Mouse (Mus musculus) Muller cell, postnatal 12 days (primary cell): ENCODE data around the gene Usf2.

Source experiments
- DNase-seq: peaks from one replicate; pipeline ENCODE4 v3.0.0-alpha.2; 2015; ENCODE audit errors: inconsistent ontology term

Usf2 gene

DNA sequence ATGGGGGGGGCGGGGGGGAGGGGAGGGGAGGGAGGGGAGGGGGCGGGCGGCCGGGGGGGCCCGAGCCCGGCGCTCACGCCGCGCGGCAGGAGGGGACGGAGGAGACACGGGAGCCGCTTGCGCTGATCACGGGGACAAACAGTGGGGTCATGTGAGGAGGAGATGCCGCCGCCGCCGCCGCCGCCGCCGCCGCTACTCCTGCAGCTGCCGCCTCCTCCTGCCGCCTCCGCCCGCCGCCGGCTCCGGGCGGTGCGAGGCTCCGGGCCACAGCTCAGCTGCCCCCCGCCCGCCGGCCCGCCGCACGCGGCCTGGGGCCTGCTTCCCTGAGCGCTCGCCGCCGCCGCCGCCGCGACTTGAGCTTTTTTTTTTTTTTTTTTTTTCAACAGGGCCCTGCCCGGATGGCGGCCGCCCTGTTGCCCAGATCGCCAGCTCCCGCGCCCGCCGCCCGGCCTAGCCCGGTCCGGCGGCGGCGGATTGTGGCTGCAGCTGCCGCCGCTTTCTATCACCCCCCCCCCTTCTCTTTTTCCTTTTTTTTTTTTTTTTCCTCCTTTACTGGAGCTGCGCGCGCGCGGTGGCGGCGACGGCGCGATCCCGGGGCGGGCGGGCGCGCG is at the start of gene Usf2:
Gene Usf2, minus strand, starts transcription at position 48 of the 611 bp plus-strand sequence.
- DNase-seq: peak; percentile 85

DNA sequence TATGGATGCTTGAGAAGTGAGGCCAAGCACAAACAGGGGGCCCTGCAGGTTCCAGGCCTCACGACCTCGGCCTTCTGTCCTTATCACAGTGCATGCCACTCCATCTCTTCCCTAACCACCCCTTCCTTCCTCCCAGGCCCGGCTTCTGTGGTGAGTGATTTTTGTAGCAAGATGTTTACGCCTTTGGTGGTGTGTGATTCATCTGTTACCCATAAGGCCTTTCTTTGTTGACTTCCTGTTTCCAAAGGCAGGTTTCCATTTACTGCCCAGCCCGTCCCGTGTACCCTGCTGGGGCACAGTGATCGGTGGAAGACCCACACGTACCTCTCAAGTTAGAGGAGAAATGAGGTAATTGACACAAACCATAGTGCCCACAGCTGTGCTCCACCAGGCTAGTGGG is 46.0 kb upstream of the Usf2 start:
- no peak for DNase-seq

DNA sequence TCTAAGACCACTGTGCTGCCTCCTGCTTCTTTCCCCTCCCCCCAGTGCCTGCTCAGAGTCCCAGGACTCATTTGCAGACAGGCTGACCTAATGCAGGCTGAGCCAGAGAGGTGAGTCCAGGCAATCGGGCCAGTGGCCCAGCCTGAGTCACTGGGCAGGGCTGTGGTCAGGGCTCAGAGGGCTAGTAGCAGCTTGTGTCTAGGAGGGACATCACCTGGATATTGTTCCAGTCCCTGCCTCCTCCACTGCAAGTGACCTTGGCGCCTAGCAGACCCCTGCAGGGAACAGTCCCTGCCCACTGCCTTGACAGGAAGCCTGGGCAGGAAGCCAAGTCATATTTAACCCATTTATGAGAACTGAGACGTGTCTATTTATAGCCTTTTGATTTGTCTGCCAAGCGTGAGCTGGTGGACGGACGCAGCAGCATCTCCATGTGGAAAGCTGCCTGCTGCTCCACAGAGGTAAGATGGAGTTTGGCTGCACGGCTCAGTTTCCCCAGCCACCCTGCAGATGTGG is 44.0 kb upstream of the Usf2 start:
- DNase-seq: peak; percentile 51

DNA sequence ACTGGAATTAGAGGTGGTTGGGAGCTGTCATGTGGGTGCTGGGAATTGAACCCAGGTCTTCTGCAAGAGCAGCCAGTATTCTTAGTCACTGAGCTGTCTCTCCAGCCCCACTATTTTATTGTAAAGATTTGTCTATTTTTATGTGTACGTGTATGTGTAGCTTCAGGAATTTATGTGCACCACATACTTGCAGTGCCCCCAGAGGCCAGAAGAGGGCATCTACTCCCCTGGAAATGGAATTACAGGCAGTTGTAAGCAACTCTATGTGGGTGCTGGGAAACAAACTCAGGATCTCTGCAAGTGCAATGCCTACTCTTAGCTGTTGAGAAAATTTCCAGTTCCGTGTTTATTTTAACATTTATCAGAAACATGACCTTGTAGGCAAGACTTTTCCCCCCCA is 39.9 kb upstream of the Usf2 start:
- DNase-seq: no peak

DNA sequence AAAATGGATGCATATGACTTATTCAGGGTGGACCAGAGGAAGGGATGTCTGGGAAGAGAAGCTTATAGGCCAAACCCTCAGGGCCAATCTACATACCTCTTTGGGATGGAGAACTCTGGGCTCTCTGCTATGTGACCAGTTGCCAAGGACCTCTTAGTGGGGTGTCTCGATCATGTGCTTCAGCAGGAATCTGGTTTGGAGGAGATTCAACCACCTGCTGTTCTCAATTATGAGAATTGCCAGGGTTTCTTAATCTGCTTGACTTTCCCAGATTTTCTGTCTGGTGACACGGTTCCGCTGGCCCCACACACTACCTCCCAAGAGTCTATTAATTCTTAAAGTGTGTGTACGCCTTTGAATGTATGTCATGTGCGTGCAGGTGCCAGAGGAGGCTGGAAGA is 37.4 kb upstream of the Usf2 start:
- DNase-seq: peak; percentile 50

DNA sequence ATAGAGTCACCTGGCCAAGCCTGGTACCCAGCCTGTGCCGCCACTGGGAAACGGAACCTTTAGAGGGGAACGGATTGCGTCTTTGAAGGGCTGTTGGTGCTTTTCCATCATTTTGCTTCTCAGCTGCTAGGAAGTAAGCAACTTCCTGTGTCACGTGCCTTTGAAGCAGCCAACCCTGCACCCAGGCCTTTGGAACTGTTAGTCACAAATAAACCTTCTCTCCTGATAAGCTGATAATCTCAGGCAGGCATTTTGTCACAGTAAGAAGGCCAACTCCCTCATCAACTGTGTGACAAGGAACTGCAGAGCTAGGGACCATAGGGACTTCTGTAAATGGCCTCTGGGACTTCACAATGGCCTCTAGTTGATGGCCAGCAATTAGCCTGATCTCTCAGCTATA is 35.5 kb upstream of the Usf2 start:
- no peak for DNase-seq

- no peak for DNase-seq
Observed at GRCm38 (mm10) chr7:30988519-30989162, 32.0 kb upstream of the Usf2 start.

GRCm38 (mm10) chr7:30985357-30985756 is 28.8 kb upstream of the Usf2 start:
- DNase-seq: no peak

DNA sequence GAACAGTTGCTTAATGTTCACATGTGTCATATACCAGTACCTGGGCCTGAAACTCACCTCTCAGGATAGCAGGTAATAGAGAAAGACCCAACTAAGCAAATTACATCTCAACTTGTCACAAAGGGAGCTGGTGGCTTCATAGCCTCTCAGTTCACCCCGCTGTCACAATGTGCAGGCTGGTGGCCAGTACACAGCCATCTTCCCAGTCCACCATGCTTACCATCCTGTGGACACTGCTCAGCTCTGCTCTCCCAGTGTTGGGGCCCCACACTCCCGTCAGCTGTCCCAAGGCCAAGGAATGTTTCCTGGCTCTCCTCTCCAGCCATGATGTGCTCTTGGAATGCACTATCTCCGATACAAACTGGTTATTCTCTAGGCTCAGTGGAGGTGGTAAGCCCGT is 25.1 kb upstream of the Usf2 start:
- no peak for DNase-seq

DNA sequence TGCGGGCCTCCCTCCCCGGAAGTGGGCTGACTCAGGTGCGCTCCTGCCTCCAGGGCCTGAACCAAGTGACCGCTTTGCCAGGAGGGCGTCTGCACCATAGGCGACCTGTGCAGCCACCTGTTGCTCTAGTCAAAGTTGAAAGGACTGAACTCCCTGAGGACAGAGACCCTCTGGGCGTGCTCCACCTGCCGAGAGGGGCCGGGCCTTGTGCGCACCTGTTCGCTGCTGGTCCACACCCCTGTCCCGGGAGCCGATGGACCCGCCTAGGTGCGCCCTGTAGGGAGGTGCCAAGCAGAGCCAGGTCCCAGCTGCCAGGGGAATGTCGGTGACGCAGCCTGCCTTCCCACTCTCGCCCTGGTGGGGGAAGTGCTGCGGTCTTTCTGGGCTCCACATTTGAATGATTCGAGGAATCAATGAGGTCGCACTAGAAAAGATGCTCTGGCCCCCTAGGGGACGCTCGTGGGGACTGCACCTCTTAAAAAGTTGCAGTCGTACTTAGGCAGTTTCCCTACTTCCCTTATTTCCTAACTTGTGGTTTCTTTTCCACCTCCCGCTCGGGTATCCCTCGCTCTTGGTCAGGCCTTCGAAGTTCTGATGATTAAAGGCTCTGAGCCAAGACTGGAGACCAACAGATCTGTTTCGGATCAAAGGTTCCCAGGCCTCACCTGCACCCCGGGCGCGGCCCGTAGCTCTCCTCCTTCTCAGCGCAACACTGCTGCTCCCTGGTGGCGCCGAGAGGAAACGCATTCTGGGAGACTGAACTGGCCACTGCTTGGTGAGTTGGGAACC is 17.1 kb upstream of the Usf2 start, which contains the start of gene Fam187b:
Gene Fam187b, plus strand, starts transcription at position 290 of the 789 bp plus-strand sequence.
- peak; percentile 94 for DNase-seq

- DNase-seq: no peak
Observed at GRCm38 (mm10) chr7:30973251-30973500, 16.6 kb upstream of the Usf2 start, which contains the start of gene Lsr. Gene Lsr (minus strand): TSS chr7:30973464.

- DNase-seq: no peak
Observed at GRCm38 (mm10) chr7:30972426-30973250, 16.0 kb upstream of the Usf2 start.

DNA sequence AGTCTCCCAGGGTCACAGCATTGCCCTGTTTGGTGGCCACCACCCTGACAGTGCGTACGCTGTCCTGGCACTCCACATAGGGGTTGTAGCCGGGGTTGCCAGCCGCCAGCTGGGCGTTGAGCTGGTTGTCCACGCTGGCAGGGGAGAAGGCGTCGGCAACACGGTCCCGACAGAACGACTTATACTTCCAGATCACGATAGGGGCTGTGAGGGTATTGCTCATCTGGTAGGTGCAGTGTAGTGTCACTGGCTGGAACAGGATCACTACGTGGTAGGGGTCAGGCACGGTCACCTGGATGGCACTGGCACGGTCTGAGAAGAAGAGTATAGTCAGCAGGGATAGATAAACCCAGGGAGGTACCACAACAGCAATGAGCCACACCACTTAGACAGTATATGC is 15.3 kb upstream of the Usf2 start:
- DNase-seq: no peak

- DNase-seq: no peak
Observed at GRCm38 (mm10) chr7:30969174-30969573, 12.6 kb upstream of the Usf2 start.

DNA sequence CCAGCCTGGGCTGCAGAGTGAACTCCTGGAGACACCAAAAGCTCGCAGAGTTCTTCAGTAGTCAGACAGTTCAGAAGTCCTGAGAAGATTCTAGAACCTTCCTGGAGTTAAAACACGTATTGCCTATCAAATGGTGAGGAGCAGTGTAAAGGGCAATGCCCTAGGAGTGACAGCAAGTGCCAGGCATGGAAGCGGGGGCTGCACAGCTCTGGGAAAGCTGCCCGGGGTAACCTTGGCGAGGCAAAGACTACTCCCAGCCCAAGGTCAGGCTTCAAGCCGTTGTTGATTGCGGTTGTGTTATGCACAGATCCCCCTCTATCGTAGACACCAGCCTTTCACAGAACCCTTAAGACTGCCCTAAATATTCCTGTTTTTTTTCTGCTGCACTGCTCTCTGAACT is 12.0 kb upstream of the Usf2 start:
- no peak for DNase-seq

- DNase-seq: no peak
Observed at GRCm38 (mm10) chr7:30966657-30967056, 10.1 kb upstream of the Usf2 start.

- no peak for DNase-seq
Observed at GRCm38 (mm10) chr7:30965677-30966076, 9.1 kb upstream of the Usf2 start.

DNA sequence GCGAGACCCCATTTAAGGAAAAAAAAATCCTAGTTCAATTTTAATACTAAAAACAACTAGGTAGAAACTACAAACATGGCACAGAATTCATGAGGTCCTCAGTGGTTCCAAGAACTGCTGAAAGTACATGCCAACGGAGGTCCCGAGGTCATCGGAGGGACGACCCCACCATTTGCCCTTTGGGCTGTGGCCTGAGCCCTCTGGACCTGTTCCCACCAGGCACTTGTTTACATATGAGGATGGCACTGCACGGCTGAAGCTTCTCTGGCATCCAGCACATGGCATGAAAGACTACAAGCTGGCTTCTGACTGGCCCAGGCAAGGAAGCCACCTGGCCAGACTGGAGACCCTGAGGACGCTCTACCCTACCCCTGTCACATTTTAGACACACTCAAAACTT is 7.8 kb upstream of the Usf2 start:
- no peak for DNase-seq

GRCm38 (mm10) chr7:30962862-30963261 is 6.3 kb upstream of the Usf2 start:
- no peak for DNase-seq

GRCm38 (mm10) chr7:30959786-30960349 is 3.3 kb upstream of the Usf2 start:
- DNase-seq: no peak

- no peak for DNase-seq
Observed at GRCm38 (mm10) chr7:30958866-30959487, 2.4 kb upstream of the Usf2 start.
